Mouse (Mus musculus) embryonic facial prominence, embryonic 12.5 days (tissue): ENCODE measurements around the gene Lonp2. TPM values are rescaled to one million over a fixed set of nuclear protein-coding genes. Genes with fewer than 3 reads are reported as not detected.
A peak's percentile ranks its signal among the peaks of the same experiment; 100 is the strongest.

Experiments
- ATAC-seq: fragments of 200-750 bp; cut with Nextera tagmentation; 2 replicates; pipeline ENCODE4 v1.8.0; 2017; ENCODE audit not compliant: insufficient number of reproducible peaks, insufficient read depth, low FRiP score, low TSS enrichment
- H3K27ac ChIP-seq: fragments of 300-500 bp; sonication (generic); 2 replicates; pipeline ENCODE4 v1.5.1; 2016; ENCODE audit warnings: mild to moderate bottlenecking
- H3K27me3 ChIP-seq: fragments of 300-500 bp; sonication (generic); 2 replicates; pipeline ENCODE4 v1.6.1; 2016; ENCODE audit warnings: mild to moderate bottlenecking, moderate library complexity
- H3K36me3 ChIP-seq: fragments of 300-500 bp; sonication (generic); 2 replicates; pipeline ENCODE4 v1.6.1; 2016; ENCODE audit warnings: mild to moderate bottlenecking
- H3K4me1 ChIP-seq: fragments of 300-500 bp; sonication (generic); 2 replicates; pipeline ENCODE4 v1.6.1; 2016
- H3K4me2 ChIP-seq: fragments of 300-500 bp; sonication (generic); replicated peaks from 2 replicates; pipeline ENCODE4 v1.6.1; 2016; ENCODE audit warnings: mild to moderate bottlenecking, moderate library complexity
- H3K4me3 ChIP-seq: fragments of 300-500 bp; sonication (generic); 2 replicates; pipeline ENCODE4 v1.5.1; 2016; ENCODE audit warnings: mild to moderate bottlenecking
- H3K9ac ChIP-seq: fragments of 300-500 bp; sonication (generic); 2 replicates; pipeline ENCODE4 v1.6.1; 2016; ENCODE audit warnings: mild to moderate bottlenecking, moderate library complexity
- H3K9me3 ChIP-seq: fragments of 300-500 bp; sonication (generic); 2 replicates; pipeline ENCODE4 v1.6.1; 2016; ENCODE audit warnings: mild to moderate bottlenecking, moderate library complexity
- WGBS: fragments of 180-500 bp; shearing (Covaris S2); methylation state at CpG from one replicate; pipeline ENCODE4 v1.1.7; 2016; 5-methylcytosine and 5-hydroxymethylcytosine counted together
- polyA plus RNA-seq: library from polyadenylated mRNA; unstranded; fragments of >200 nt; fragmentation: Nextera tagmentation; extraction: Ambion mirVana; gene quantifications from 2 replicates; pipeline ENCODE4 v1.2.1, GENCODE M21; 2016

Lonp2 gene
- 61.8 and 67.9 TPM in 2 replicates for polyA plus RNA-seq

GRCm38 (mm10) chr8:86623911-86624731 is at the start of gene Lonp2:
TSS of gene Lonp2 (plus strand) at chr8:86624043.
- H3K27me3 ChIP-seq = no peaks in the 10 kb centered on the region
- H3K9ac ChIP-seq = peak within 1 kb of the TSS; percentile 72
- H3K9me3 ChIP-seq = no peaks in the 10 kb centered on the region
- H3K4me1 ChIP-seq = peaks cover 7% of the 10 kb centered on the region
- peak within 1 kb of the TSS; percentile 80 for H3K4me2 ChIP-seq
- H3K36me3 ChIP-seq = no peaks in the 10 kb centered on the region
- H3K27ac ChIP-seq = peak within 1 kb of the TSS; percentile 74
- ATAC-seq = peak; percentile 99
- peak within 1 kb of the TSS; percentile 88 for H3K4me3 ChIP-seq
- under 1% methylated on average over 62 of the region's 62 CpGs for WGBS

GRCm38 (mm10) chr8:86577547-86577946 is 46.3 kb upstream of the Lonp2 start:
- no peaks in the 10 kb centered on the region for H3K36me3 ChIP-seq
- H3K4me3 ChIP-seq = no peak overlapping the region
- no peak overlapping the region for H3K4me2 ChIP-seq
- H3K9me3 ChIP-seq = no peaks in the 10 kb centered on the region
- H3K27ac ChIP-seq = no peak overlapping the region
- ATAC-seq = no peak
- no peak overlapping the region for H3K9ac ChIP-seq
- H3K27me3 ChIP-seq = no peaks in the 10 kb centered on the region
- 80% methylated on average over 8 of the region's 8 CpGs for WGBS
- H3K4me1 ChIP-seq = peaks cover 4% of the 10 kb centered on the region; the same call in 1 of the 2 replicates

- WGBS = 40% methylated on average over 9 of the region's 9 CpGs
- ATAC-seq = no peak
- H3K9ac ChIP-seq = no peak overlapping the region
- no peaks in the 10 kb centered on the region for H3K36me3 ChIP-seq
- H3K27ac ChIP-seq = no peak overlapping the region
- H3K9me3 ChIP-seq = no peaks in the 10 kb centered on the region
- peaks cover 4% of the 10 kb centered on the region; the same call in 1 of the 2 replicates for H3K4me1 ChIP-seq
- H3K4me3 ChIP-seq = no peak overlapping the region
- no peak overlapping the region for H3K4me2 ChIP-seq
- H3K27me3 ChIP-seq = no peaks in the 10 kb centered on the region
Observed at GRCm38 (mm10) chr8:86578076-86578475, 45.8 kb upstream of the Lonp2 start.

- WGBS = 66% methylated on average over 8 of the region's 8 CpGs
- Histone ChIP-seq H3K9me3 (no peaks in the 10 kb centered on the region), H3K27me3 (no peaks in the 10 kb centered on the region), H3K4me2 (no peak overlapping the region), H3K4me3 (no peak overlapping the region), H3K36me3 (no peaks in the 10 kb centered on the region), H3K27ac (no peak overlapping the region), H3K9ac (no peak overlapping the region), H3K4me1 (peaks cover 4% of the 10 kb centered on the region; the same call in 1 of the 2 replicates)
- ATAC-seq = no peak
Observed at GRCm38 (mm10) chr8:86578693-86579092, 45.1 kb upstream of the Lonp2 start.

DNA sequence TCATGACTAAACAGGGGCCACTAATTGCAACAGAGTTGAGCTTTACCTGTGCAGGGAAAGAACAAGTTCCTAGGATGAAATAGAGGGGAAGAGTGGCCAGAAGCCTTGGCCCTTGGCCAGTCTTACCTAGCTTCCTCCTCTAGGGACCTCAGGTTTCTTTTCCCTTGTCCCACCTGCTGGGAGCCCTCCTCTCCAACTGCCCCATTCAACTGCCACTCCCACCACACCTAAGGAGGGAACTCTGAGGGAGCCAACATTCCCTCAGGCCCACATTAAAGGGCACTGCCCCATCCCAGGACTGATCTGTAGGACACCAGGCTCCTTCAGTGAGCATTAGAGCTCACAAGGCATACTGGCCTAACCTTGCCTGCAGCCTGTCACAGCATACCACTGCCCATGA is 43.4 kb upstream of the Lonp2 start, which contains the start of gene Abcc12:
Gene Abcc12 (minus strand): TSS at position 229 of the 400 bp plus-strand sequence.
- no peak within 1 kb of the TSS for H3K4me2 ChIP-seq
- no peaks in the 10 kb centered on the region for H3K36me3 ChIP-seq
- H3K9me3 ChIP-seq = no peaks in the 10 kb centered on the region
- peaks cover 4% of the 10 kb centered on the region; the same call in 1 of the 2 replicates for H3K4me1 ChIP-seq
- no peak within 1 kb of the TSS for H3K27ac ChIP-seq
- no peak within 1 kb of the TSS for H3K4me3 ChIP-seq
- no peaks in the 10 kb centered on the region for H3K27me3 ChIP-seq
- no peak for ATAC-seq
- no peak within 1 kb of the TSS for H3K9ac ChIP-seq

DNA sequence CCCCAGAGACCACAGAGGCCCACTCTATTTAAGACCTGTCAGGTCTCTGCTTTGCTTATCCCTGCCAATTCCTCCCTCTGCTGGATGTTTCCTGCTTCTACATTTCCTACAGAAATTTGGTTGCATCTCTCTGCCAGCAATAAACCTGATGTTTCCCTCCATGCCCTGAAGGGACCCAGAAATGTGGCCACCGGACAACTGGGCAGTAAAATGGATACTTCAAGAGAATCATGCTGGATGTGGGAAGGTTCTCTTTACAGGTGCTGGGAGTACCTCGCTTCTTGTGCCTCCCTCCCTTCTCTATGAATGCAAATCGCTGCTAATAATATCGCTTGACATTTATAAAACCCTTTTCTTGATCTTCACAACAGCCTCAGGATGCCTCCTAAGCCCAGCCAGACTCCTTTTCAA is 41.9 kb upstream of the Lonp2 start:
- Histone ChIP-seq H3K9ac (no peak overlapping the region), H3K27me3 (no peaks in the 10 kb centered on the region), H3K27ac (no peak overlapping the region), H3K4me2 (no peak overlapping the region), H3K4me1 (peaks cover 5% of the 10 kb centered on the region; the same call in 1 of the 2 replicates), H3K36me3 (no peaks in the 10 kb centered on the region), H3K4me3 (no peak overlapping the region), H3K9me3 (no peaks in the 10 kb centered on the region)
- WGBS = 80% methylated on average over 4 of the region's 4 CpGs
- no peak for ATAC-seq

GRCm38 (mm10) chr8:86585118-86585517 is 38.7 kb upstream of the Lonp2 start:
- Histone ChIP-seq H3K9me3 (no peaks in the 10 kb centered on the region), H3K4me3 (peak overlapping the region; percentile 38), H3K4me1 (0 out of 2 replicates have a peak, but pooled peaks cover 4% of the 10 kb centered on the region), H3K36me3 (no peaks in the 10 kb centered on the region), H3K9ac (0 out of 2 replicates have a peak overlapping the region, but pooled peaks have one; percentile 38), H3K27ac (no peak overlapping the region), H3K27me3 (no peaks in the 10 kb centered on the region), H3K4me2 (peak overlapping the region; percentile 63)
- no peak for ATAC-seq
- WGBS = 4% methylated on average over 11 of the region's 11 CpGs

DNA sequence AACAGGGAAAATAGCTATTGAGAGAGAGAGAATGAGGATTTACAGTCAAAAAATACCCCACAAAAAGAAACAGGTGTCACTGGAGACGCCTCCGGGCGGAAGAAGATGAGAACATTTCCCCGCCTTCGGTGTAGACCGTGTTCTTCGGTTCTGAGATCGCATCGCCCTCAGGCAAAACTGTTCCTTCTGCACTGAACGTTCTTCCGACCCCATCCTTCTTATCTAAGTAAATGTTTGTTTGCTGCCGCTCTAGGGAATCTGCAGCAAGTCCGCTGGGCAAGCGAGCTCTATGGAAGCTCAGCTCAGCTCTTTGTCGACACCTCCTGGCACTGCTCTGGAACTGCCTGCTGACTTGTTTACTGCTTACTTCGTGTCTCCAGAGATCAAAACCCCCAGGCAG is 38.3 kb upstream of the Lonp2 start:
- H3K9ac ChIP-seq = 0 out of 2 replicates have a peak overlapping the region, but pooled peaks have one; percentile 38
- WGBS = under 1% methylated on average over 16 of the region's 16 CpGs
- H3K36me3 ChIP-seq = no peaks in the 10 kb centered on the region
- no peak overlapping the region for H3K27ac ChIP-seq
- H3K4me2 ChIP-seq = peak overlapping the region; percentile 63
- H3K4me3 ChIP-seq = peak overlapping the region; percentile 38
- no peaks in the 10 kb centered on the region for H3K27me3 ChIP-seq
- no peak for ATAC-seq
- no peaks in the 10 kb centered on the region for H3K9me3 ChIP-seq
- H3K4me1 ChIP-seq = 0 out of 2 replicates have a peak, but pooled peaks cover 4% of the 10 kb centered on the region

GRCm38 (mm10) chr8:86586058-86586457 is 37.8 kb upstream of the Lonp2 start:
- no peak overlapping the region for H3K27ac ChIP-seq
- WGBS = 44% methylated on average over 5 of the region's 5 CpGs
- ATAC-seq = no peak
- no peaks in the 10 kb centered on the region for H3K27me3 ChIP-seq
- no peak overlapping the region for H3K4me2 ChIP-seq
- H3K36me3 ChIP-seq = no peaks in the 10 kb centered on the region
- no peak overlapping the region for H3K9ac ChIP-seq
- H3K4me1 ChIP-seq = 0 out of 2 replicates have a peak, but pooled peaks cover 4% of the 10 kb centered on the region
- no peaks in the 10 kb centered on the region for H3K9me3 ChIP-seq
- H3K4me3 ChIP-seq = no peak overlapping the region

DNA sequence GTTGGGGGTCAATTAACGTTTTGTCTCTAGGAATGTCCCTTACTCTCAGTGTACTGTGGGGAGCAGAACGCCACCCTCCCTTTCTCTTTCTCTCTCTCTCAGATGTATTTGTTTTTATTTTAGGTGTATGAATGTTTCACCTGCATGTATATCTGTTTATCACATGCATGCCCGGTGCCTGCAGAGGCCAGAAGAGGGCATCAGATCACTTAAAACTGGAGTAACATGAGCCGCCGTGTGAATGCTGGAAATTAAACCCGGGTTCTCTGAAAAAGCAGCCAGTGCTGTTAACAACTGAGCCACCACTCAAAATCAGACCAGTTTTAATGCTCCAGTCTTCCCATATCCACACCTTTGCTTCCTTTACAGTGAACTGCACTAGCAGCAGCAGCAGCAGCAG is 37.2 kb upstream of the Lonp2 start:
- Histone ChIP-seq H3K27me3 (no peaks in the 10 kb centered on the region), H3K4me2 (no peak overlapping the region), H3K9me3 (no peaks in the 10 kb centered on the region), H3K4me3 (no peak overlapping the region), H3K27ac (no peak overlapping the region), H3K9ac (no peak overlapping the region), H3K4me1 (0 out of 2 replicates have a peak, but pooled peaks cover 4% of the 10 kb centered on the region), H3K36me3 (no peaks in the 10 kb centered on the region)
- 39% methylated on average over 6 of the region's 6 CpGs for WGBS
- no peak for ATAC-seq

DNA sequence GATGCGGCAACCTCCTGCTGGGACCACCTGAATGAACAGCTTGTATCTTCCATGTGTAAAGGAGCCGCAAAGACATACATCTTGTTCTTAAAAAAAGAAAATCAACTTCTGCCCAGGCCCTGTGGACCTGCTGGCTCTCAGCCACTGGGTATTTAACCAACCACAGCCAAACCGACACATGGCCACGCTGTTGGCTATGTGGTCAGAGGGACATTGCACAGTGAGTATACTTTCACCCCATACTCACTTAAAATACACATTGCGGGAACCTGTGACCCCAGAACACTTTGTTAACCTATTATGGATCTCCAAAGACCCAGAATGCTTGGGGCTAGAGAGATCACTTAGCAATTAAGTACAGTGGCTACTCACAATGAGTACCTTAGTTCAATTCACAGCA is 35.5 kb upstream of the Lonp2 start:
- Histone ChIP-seq H3K4me3 (no peak overlapping the region), H3K4me1 (0 out of 2 replicates have a peak, but pooled peaks cover 4% of the 10 kb centered on the region), H3K9ac (no peak overlapping the region), H3K9me3 (no peaks in the 10 kb centered on the region), H3K27me3 (no peaks in the 10 kb centered on the region), H3K36me3 (no peaks in the 10 kb centered on the region), H3K27ac (no peak overlapping the region), H3K4me2 (no peak overlapping the region)
- 91% methylated on average over 5 of the region's 5 CpGs for WGBS
- ATAC-seq = no peak

GRCm38 (mm10) chr8:86593099-86593498 is 30.7 kb upstream of the Lonp2 start:
- Histone ChIP-seq H3K4me2 (no peak overlapping the region), H3K27me3 (no peaks in the 10 kb centered on the region), H3K4me1 (no peaks in the 10 kb centered on the region), H3K9me3 (no peaks in the 10 kb centered on the region), H3K9ac (no peak overlapping the region), H3K36me3 (no peaks in the 10 kb centered on the region), H3K4me3 (no peak overlapping the region), H3K27ac (no peak overlapping the region)
- 66% methylated on average over 10 of the region's 10 CpGs for WGBS
- no peak for ATAC-seq
